Mouse (Mus musculus) lung, adult 2 months (tissue): ENCODE data around the gene Serpinb9d. TPM values are rescaled to one million over a fixed set of nuclear protein-coding genes. Genes with fewer than 3 reads are reported as not detected.
"Not testable (repeated sequence)": the region's sequence is repeated elsewhere in the genome, so short reads cannot be mapped to it uniquely, and the experiment has no call there.

Experiments
- DNase-seq: peaks from one replicate; pipeline ENCODE4 v3.0.0; 2022
- H3K4me1 ChIP-seq: fragments of 200-500 bp; 2 replicates; pipeline ENCODE4 v1.6.1; 2011; ENCODE audit warnings: low read length; ENCODE audit not compliant: control insufficient read depth, insufficient read depth
- H3K4me3 ChIP-seq: fragments of 200-500 bp; replicated peaks from 2 replicates; pipeline ENCODE3; 2011; ENCODE audit warnings: low read depth, mild to moderate bottlenecking, control low read depth, low read length; ENCODE audit errors: extremely low read depth
- CTCF ChIP-seq: fragments of 200-500 bp; IDR thresholded peaks from 2 replicates; pipeline ENCODE4 v1.5.1; 2011; ENCODE audit warnings: mild to moderate bottlenecking, low read length, control low read depth; ENCODE audit not compliant: insufficient read depth
- POLR2A ChIP-seq: fragments of 200-500 bp; IDR thresholded peaks from 2 replicates; pipeline ENCODE4 v1.6.1; 2011; ENCODE audit warnings: low read depth, mild to moderate bottlenecking, control low read depth, low read length, borderline replicate concordance; ENCODE audit errors: extremely low read depth
- WGBS: fragments of 180-500 bp; shearing (Covaris S2); methylation state at CpG from one replicate; pipeline ENCODE4 v1.1.7; 2018; 5-methylcytosine and 5-hydroxymethylcytosine counted together
- polyA plus RNA-seq: library from polyadenylated mRNA; depleted of rRNA; stranded (reverse); fragments of >200 nt; gene quantifications from 2 replicates; pipeline ENCODE4 v1.2.3, GENCODE M21; 2012; rRNA removed

The Serpinb9d gene
- not detected in 2 replicates for polyA plus RNA-seq

GRCm38 (mm10) chr13:33192659-33193058 lies at the start of gene Serpinb9d:
Serpinb9d (plus strand) TSS chr13:33192959.
- WGBS, result 72% methylated on average over 5 of the region's 5 CpGs
- TF ChIP-seq POLR2A (no peak), CTCF (no peak)

GRCm38 (mm10) chr13:33159642-33160041 lies 33.1 kb upstream of the Serpinb9d start, which contains the start of gene Serpinb9c:
Serpinb9c (minus strand) TSS chr13:33159742.
- no peaks in the 10 kb centered on the region for H3K4me1 ChIP-seq
- no peak within 1 kb of the TSS for H3K4me3 ChIP-seq
- WGBS, result 68% methylated on average over 4 of the region's 4 CpGs
- TF ChIP-seq CTCF, result no peak
- no peak for TF ChIP-seq POLR2A
- DNase-seq, result no peak

More at GRCm38 (mm10) chr13:33192659-33193058, at the start of gene Serpinb9d:
- Histone ChIP-seq H3K4me1 (no peaks in the 10 kb centered on the region), H3K4me3 (no peak within 1 kb of the TSS)
- DNase-seq, result no peak

- not testable (repeated sequence) for DNase-seq, H3K4me1 ChIP-seq, H3K4me3 ChIP-seq
- 76% methylated on average over 1 of the region's 1 CpGs for WGBS
These were observed 2.3 kb upstream of the Serpinb9d start for GRCm38 (mm10) chr13:33190486-33190885.

GRCm38 (mm10) chr13:33199740-33200139 lies 7.0 kb downstream of the Serpinb9d start:
- WGBS, result 49% methylated on average over 2 of the region's 2 CpGs
- DNase-seq, result no peak
- Histone ChIP-seq H3K4me1 (no peaks in the 10 kb centered on the region), H3K4me3 (no peak overlapping the region)
- TF ChIP-seq CTCF (no peak), POLR2A (no peak)

GRCm38 (mm10) chr13:33249312-33249711 lies 56.6 kb downstream of the Serpinb9d start, which contains the start of gene Serpinb9e:
Serpinb9e (plus strand) TSS chr13:33249612.
- 78% methylated on average over 2 of the region's 2 CpGs for WGBS
- not testable (repeated sequence) for H3K4me1 ChIP-seq, DNase-seq, H3K4me3 ChIP-seq

Other genes starting within 250 kb of the Serpinb9d start
- 28.5 and 32.4 TPM in 2 replicates for gene Serpinb6b, start 227.8 kb upstream of the Serpinb9d start, polyA plus RNA-seq
- 17.4 and 29.1 TPM in 2 replicates for gene Serpinb9, start 189.7 kb upstream of the Serpinb9d start, polyA plus RNA-seq
- gene Serpinb9b, start 165.5 kb upstream of the Serpinb9d start, polyA plus RNA-seq, result 0.21 and 0.32 TPM in 2 replicates
- 0.12 and 0.44 TPM in 2 replicates for gene Serpinb1b, start 114.4 kb upstream of the Serpinb9d start, polyA plus RNA-seq
- gene Serpinb9c, start 33.2 kb upstream of the Serpinb9d start, polyA plus RNA-seq, result not detected in 2 replicates
- not detected in 2 replicates for gene Serpinb9e, start 56.7 kb downstream of the Serpinb9d start, polyA plus RNA-seq
- gene Serpinb9f, start 131.1 kb downstream of the Serpinb9d start, polyA plus RNA-seq, result not detected in 2 replicates
- not detected in 2 replicates for gene Gm11397, start 202.8 kb downstream of the Serpinb9d start, polyA plus RNA-seq